Mouse (Mus musculus) heart, adult 8-10 months (tissue): ENCODE measurements around the gene Zfand3. TPM values are rescaled to one million over a fixed set of nuclear protein-coding genes. Genes with fewer than 3 reads are reported as not detected.
A peak's percentile ranks its signal among the peaks of the same experiment; 100 is the strongest.

Experiments used
- DNase-seq: peaks from one replicate; pipeline ENCODE4 v3.0.0; 2022; ENCODE audit warnings: low spot score
- total RNA-seq, 4 experiments: library from RNA; stranded (reverse); gene quantifications; 2 replicates each; pipeline ENCODE4 v1.2.4; 2022

The Zfand3 gene
- total RNA-seq, 4 experiments from 2014 or later = 132 to 150 (median 148) TPM

- peak; percentile 21 for DNase-seq
Observed at GRCm38 (mm10) chr17:30147897-30148296, 143.4 kb downstream of the Zfand3 start.

GRCm38 (mm10) chr17:30148320-30148719 is 143.8 kb downstream of the Zfand3 start:
- DNase-seq = no peak

GRCm38 (mm10) chr17:30149911-30150310 is 145.4 kb downstream of the Zfand3 start:
- DNase-seq = no peak

GRCm38 (mm10) chr17:30154144-30154543 is 149.6 kb downstream of the Zfand3 start:
- DNase-seq = no peak

GRCm38 (mm10) chr17:30154861-30155260 is 150.3 kb downstream of the Zfand3 start:
- no peak for DNase-seq

GRCm38 (mm10) chr17:30155411-30155925 is 150.9 kb downstream of the Zfand3 start:
- no peak for DNase-seq

- no peak for DNase-seq
Observed at GRCm38 (mm10) chr17:30158419-30159108, 154.0 kb downstream of the Zfand3 start.

GRCm38 (mm10) chr17:30159341-30159740 is 154.8 kb downstream of the Zfand3 start:
- DNase-seq = no peak

GRCm38 (mm10) chr17:30160823-30161432 is 156.4 kb downstream of the Zfand3 start:
- no peak for DNase-seq

- DNase-seq = no peak
Observed at GRCm38 (mm10) chr17:30162983-30163382, 158.4 kb downstream of the Zfand3 start.

GRCm38 (mm10) chr17:30163793-30164192 is 159.3 kb downstream of the Zfand3 start:
- DNase-seq = no peak

GRCm38 (mm10) chr17:30164818-30165217 is 160.3 kb downstream of the Zfand3 start:
- DNase-seq = peak; percentile 26

- no peak for DNase-seq
Observed at GRCm38 (mm10) chr17:30177435-30177834, 172.9 kb downstream of the Zfand3 start.

GRCm38 (mm10) chr17:30178402-30178801 is 173.9 kb downstream of the Zfand3 start:
- DNase-seq = no peak

GRCm38 (mm10) chr17:30180197-30180596 is 175.7 kb downstream of the Zfand3 start:
- no peak for DNase-seq

GRCm38 (mm10) chr17:30181554-30181953 is 177.0 kb downstream of the Zfand3 start:
- DNase-seq = no peak

GRCm38 (mm10) chr17:30182063-30182462 is 177.5 kb downstream of the Zfand3 start:
- DNase-seq = no peak

- no peak for DNase-seq
Observed at GRCm38 (mm10) chr17:30183561-30183960, 179.0 kb downstream of the Zfand3 start.

GRCm38 (mm10) chr17:30187154-30187553 is 182.6 kb downstream of the Zfand3 start:
- DNase-seq = no peak

GRCm38 (mm10) chr17:30187581-30187980 is 183.0 kb downstream of the Zfand3 start:
- DNase-seq = no peak

- no peak for DNase-seq
Observed at GRCm38 (mm10) chr17:30188031-30188981, 183.8 kb downstream of the Zfand3 start.

- no peak for DNase-seq
Observed at GRCm38 (mm10) chr17:30191097-30191640, 186.6 kb downstream of the Zfand3 start.
